Mouse (Mus musculus) limb, embryonic 14.5 days (tissue): ENCODE measurements at regions not wholly inside any gene's neighbourhood (a gene's known extent, or its start where the extent isn't known, plus 50 kb on each side); places are given as distances from the start of the nearest gene placed in this dataset.

ENCODE experiments used
- ATAC-seq: fragments of 200-750 bp; cut with Nextera tagmentation; 2 replicates; pipeline ENCODE4 v1.8.0; 2017; ENCODE audit warnings: low read depth, moderate number of reproducible peaks, moderate TSS enrichment; ENCODE audit not compliant: low FRiP score
- DNase-seq: peaks from one replicate; pipeline ENCODE4 v3.0.0-alpha.2; 2015; ENCODE audit warnings: low spot score
- H3K27ac ChIP-seq: fragments of 300-500 bp; sonication (generic); replicated peaks from 2 replicates; pipeline ENCODE4 v1.5.1; 2014; ENCODE audit warnings: low read depth, mild to moderate bottlenecking, low read length, moderate library complexity, mixed read lengths
- H3K27me3 ChIP-seq: fragments of 300-500 bp; sonication (generic); 2 replicates; pipeline ENCODE4 v1.6.1; 2014; ENCODE audit warnings: low read length, mixed read lengths; ENCODE audit not compliant: control insufficient read depth, insufficient read depth
- H3K36me3 ChIP-seq: fragments of 300-500 bp; sonication (generic); 2 replicates; pipeline ENCODE4 v1.6.1; 2014; ENCODE audit warnings: mild to moderate bottlenecking, low read length, moderate library complexity, mixed read lengths; ENCODE audit not compliant: control insufficient read depth, insufficient read depth
- H3K4me1 ChIP-seq: fragments of 300-500 bp; sonication (generic); 2 replicates; pipeline ENCODE4 v1.6.1; 2014; ENCODE audit warnings: antibody characterized with exemption, low read length, mixed read lengths; ENCODE audit not compliant: control insufficient read depth, insufficient read depth
- H3K4me2 ChIP-seq: fragments of 300-500 bp; sonication (generic); replicated peaks from 2 replicates; pipeline ENCODE4 v1.6.1; 2014; ENCODE audit warnings: low read depth, mild to moderate bottlenecking, low read length, moderate library complexity; ENCODE audit not compliant: severe bottlenecking
- H3K4me3 ChIP-seq: fragments of 300-500 bp; sonication (generic); replicated peaks from 2 replicates; pipeline ENCODE4 v1.5.1; 2014; ENCODE audit warnings: low read length
- H3K9ac ChIP-seq: fragments of 300-500 bp; sonication (generic); 2 replicates; pipeline ENCODE4 v1.6.1; 2014; ENCODE audit warnings: mild to moderate bottlenecking, low read depth, low read length, moderate library complexity; ENCODE audit not compliant: severe bottlenecking
- H3K9me3 ChIP-seq: fragments of 300-500 bp; sonication (generic); 2 replicates; pipeline ENCODE4 v1.6.1; 2016; ENCODE audit warnings: low read length; ENCODE audit not compliant: control insufficient read depth
- POLR2A ChIP-seq: fragments of 200-500 bp; IDR thresholded peaks from 2 replicates; pipeline ENCODE4 v1.8.0; 2012; ENCODE audit warnings: inconsistent platforms, mild to moderate bottlenecking, moderate library complexity, borderline replicate concordance; ENCODE audit not compliant: insufficient read depth, insufficient read length; ENCODE audit errors: extremely low read depth
- WGBS: fragments of 180-500 bp; shearing (Covaris S2); extraction: QIAGEN DNeasy Blood & Tissue Kit; methylation state at CpG from one replicate; pipeline ENCODE4 v1.1.7; 2014; 5-methylcytosine and 5-hydroxymethylcytosine counted together

DNA sequence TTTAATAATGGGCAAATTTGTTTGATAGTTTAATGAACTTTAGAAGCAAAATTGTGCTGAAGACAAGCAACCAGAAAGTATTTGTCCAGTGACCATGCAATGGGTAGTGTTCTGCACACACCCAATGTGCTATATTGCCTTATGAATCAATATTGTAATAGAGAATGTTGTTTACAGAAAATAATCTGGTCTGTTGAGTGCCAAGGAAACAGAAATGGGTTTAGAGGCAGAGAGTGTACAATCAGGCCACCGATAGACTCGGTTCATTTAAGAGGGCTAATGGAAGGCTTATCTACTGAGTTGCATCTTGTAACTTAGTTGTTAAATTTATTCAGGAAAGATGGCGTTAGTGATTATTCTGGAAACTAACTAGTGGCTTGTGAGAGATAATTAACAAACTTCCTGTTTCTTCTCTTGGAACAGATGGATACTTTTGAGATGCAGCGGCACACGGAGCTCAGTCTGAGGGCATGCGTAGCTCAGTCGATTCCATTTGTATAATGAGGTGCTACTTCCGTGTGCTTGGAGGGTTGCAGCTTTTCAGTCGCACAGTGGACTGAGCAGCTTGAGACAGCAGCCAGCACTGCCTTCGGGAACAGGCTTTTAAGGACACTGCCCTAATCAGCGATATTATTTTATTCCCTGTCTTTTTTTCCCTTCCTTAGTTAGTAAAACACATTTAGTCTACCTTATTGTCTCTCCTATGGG lies 171.6 kb upstream of the Pkn2 start:
- Histone ChIP-seq H3K4me1 (no peaks in the 10 kb centered on the region), H3K27me3 (no peaks in the 10 kb centered on the region), H3K36me3 (no peaks in the 10 kb centered on the region), H3K4me3 (no peak overlapping the region), H3K9me3 (no peaks in the 10 kb centered on the region), H3K4me2 (no peak overlapping the region), H3K27ac (no peak overlapping the region), H3K9ac (no peak overlapping the region)
- no peak for DNase-seq
- ATAC-seq: no peak
- WGBS: 53% methylated on average over 11 of the region's 11 CpGs
- no peak for TF ChIP-seq POLR2A

GRCm38 (mm10) chr3:143040666-143041065 lies 158.9 kb upstream of the Pkn2 start:
- Histone ChIP-seq H3K36me3 (no peaks in the 10 kb centered on the region), H3K9ac (no peak overlapping the region), H3K27ac (no peak overlapping the region), H3K4me2 (no peak overlapping the region), H3K4me1 (no peaks in the 10 kb centered on the region), H3K27me3 (no peaks in the 10 kb centered on the region), H3K9me3 (no peaks in the 10 kb centered on the region), H3K4me3 (no peak overlapping the region)
- no peak for ATAC-seq
- DNase-seq: no peak
- WGBS: 92% methylated on average over 3 of the region's 3 CpGs
- no peak for TF ChIP-seq POLR2A

- Histone ChIP-seq H3K9me3 (no peaks in the 10 kb centered on the region), H3K27ac (no peak overlapping the region), H3K36me3 (no peaks in the 10 kb centered on the region), H3K4me1 (no peaks in the 10 kb centered on the region), H3K9ac (no peak overlapping the region), H3K4me2 (no peak overlapping the region), H3K27me3 (no peaks in the 10 kb centered on the region), H3K4me3 (no peak overlapping the region)
- ATAC-seq (no peak), DNase-seq (no peak)
- WGBS: 81% methylated on average over 1 of the region's 1 CpGs
- TF ChIP-seq POLR2A: no peak
Observed at GRCm38 (mm10) chr3:143036108-143036507, 154.3 kb upstream of the Pkn2 start.

DNA sequence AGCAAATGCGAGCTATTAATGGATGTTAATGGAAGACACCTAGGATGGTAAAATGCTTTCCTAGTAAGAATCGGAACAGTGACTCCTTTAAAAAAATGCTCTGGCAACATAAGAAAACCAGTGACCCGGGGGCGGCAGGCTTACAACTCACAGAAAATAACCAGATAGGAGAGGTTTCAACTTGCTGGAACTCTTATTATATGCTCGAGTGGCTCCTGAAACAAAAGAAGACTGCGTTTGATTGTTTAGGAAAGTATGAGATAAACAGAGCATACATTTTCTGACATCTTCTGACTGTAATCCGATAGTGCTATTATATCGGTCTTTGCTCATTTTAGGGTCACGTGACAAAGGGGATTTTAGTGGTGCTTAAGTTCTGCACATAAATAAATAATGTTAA lies 152.8 kb upstream of the Pkn2 start:
- H3K9me3 ChIP-seq: no peaks in the 10 kb centered on the region
- WGBS: 73% methylated on average over 9 of the region's 9 CpGs
- H3K27ac ChIP-seq: no peak overlapping the region
- H3K27me3 ChIP-seq: no peaks in the 10 kb centered on the region
- no peak for TF ChIP-seq POLR2A
- H3K4me3 ChIP-seq: no peak overlapping the region
- ATAC-seq (no peak), DNase-seq (no peak)
- H3K9ac ChIP-seq: no peak overlapping the region
- no peak overlapping the region for H3K4me2 ChIP-seq
- no peaks in the 10 kb centered on the region for H3K4me1 ChIP-seq
- no peaks in the 10 kb centered on the region for H3K36me3 ChIP-seq

GRCm38 (mm10) chr3:143022486-143022885 lies 140.7 kb upstream of the Pkn2 start:
- no peak overlapping the region for H3K4me3 ChIP-seq
- no peaks in the 10 kb centered on the region for H3K9me3 ChIP-seq
- WGBS: 80% methylated on average over 4 of the region's 4 CpGs
- ATAC-seq (no peak), DNase-seq (no peak)
- H3K27ac ChIP-seq: no peak overlapping the region
- no peak for TF ChIP-seq POLR2A
- H3K9ac ChIP-seq: no peak overlapping the region
- H3K4me2 ChIP-seq: no peak overlapping the region
- no peaks in the 10 kb centered on the region for H3K4me1 ChIP-seq
- no peaks in the 10 kb centered on the region for H3K27me3 ChIP-seq
- H3K36me3 ChIP-seq: no peaks in the 10 kb centered on the region

DNA sequence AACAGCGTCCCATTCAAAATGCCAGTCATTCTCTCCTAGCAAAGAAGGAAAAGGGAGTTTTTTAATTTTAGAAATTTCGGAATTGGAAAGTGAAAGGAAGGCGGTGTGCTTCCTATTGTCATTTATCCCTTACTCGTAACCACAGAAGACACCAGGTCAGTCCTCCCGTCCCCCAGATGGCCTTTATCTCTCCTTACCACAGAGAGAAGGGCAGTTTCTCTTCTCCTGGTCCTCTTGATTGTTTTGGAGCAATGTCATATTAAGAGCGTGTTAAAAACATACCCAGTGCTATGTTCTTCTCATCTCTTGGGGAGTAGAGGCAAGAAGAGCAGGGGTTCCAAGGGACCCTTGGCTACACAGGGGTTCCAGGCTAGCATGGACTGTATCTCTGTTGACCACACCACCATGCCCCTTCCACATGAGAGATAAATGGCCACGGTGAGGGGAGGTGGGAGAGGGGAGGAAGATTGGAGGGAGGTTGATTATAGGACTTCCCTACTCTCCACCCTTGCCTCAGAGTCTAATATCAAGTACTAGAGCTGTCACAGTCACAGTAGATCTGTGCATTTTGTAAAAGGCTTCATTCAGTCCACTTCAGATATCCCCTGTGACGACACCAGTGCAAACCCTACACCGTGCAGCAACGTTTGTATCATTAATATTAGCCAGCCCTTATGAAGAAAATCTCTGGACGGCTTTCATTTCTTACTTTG lies 139.5 kb upstream of the Pkn2 start:
- 84% methylated on average over 11 of the region's 11 CpGs for WGBS
- H3K9ac ChIP-seq: no peak overlapping the region
- ATAC-seq: no peak
- no peaks in the 10 kb centered on the region for H3K4me1 ChIP-seq
- H3K9me3 ChIP-seq: no peaks in the 10 kb centered on the region
- no peak for DNase-seq
- H3K4me3 ChIP-seq: no peak overlapping the region
- no peak for TF ChIP-seq POLR2A
- H3K36me3 ChIP-seq: no peaks in the 10 kb centered on the region
- H3K4me2 ChIP-seq: no peak overlapping the region
- H3K27ac ChIP-seq: no peak overlapping the region
- no peaks in the 10 kb centered on the region for H3K27me3 ChIP-seq
